Mouse (Mus musculus): ENCODE results near the gene Zc3h13.

DNA sequence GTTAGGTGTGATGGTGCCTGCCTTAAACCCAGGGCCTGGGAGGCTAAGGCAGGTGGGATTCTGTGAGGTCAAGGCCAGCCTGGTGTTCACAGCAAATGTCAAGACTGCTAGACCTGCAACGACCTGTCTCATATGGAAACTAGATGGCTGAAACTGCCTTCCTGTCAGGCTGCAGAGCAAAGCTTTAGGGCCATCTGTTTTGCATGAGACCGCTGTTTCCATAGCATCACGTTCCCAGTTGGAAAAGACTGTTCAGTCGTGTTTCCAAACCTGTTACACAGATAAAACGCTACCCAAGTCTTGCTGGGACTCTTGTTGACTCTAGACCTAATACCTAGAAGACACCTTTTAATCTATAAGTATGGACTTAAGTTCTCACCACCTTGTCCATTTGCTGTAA lies 61.9 kb downstream of the Zc3h13 start:
- TF ChIP-seq CTCF (IDR thresholded peaks at IDR 0.05; ENCODE audit: control insufficient read depth, insufficient read depth, insufficient read length) = no peak
- TF ChIP-seq CEBPB (IDR thresholded peaks at IDR 0.05; ENCODE audit: low read depth) = no peak
